27 mouse cellular contexts compared by ENCODE assay signal in the genomic region with DNA sequence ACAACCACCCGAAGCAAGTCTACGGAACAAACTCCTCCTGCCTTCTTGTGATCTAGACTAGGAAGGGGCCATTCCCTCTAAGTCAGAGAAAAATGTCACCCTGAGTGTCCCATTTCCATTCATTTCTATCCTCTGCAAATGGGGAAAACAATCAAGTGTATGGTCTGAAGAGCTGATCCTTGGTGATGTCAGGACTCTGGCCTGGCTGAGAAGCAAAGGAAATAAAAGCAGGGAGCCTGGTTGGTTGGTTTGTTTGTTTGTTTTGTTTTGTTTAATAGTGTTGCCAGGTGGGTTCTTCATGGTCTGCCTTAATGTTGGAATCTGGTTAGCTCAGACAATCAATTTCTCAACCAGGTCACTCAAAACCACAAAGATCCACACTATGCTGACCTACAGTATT. TPM values are rescaled to one million over a fixed set of nuclear protein-coding genes. Genes with fewer than 3 reads are reported as not detected.
DNase-seq lines count a peak whose midpoint lies in the region; ATAC-seq and TF ChIP-seq lines count a peak whose summit lies in the region.
"Had no signal": no experiment of that assay in that cellular context is flagged by ENCODE, and none has a peak within 500 bp of the region (broad histone marks: within the 10 kb centered on the region; RNA-seq: fewer than 3 reads in every experiment).

No protein-coding gene starts in this region.

- peak overlapping the region; percentile 99; the same call in 1 of the 2 replicates for H3K27ac ChIP-seq in heart, embryonic 10.5 days
- no peak overlapping the region for H3K27ac ChIP-seq in intestine, embryonic 14.5 days (ENCODE audit: low read depth)
- H3K27ac ChIP-seq in intestine, postnatal 0 days (ENCODE audit: low read depth, low read length), result no peak overlapping the region
- no peak overlapping the region for H3K27ac ChIP-seq in embryonic facial prominence, embryonic 10.5 days (replicated peaks)
- H3K27ac ChIP-seq in limb, embryonic 11.5 days (replicated peaks; ENCODE audit: low read depth, low read length), result no peak overlapping the region
- H3K27ac ChIP-seq: hindbrain, embryonic 13.5 days; midbrain, embryonic 15.5 days; stomach, embryonic 15.5 days had no signal

- WGBS in heart, embryonic 10.5 days, result 36% methylated on average over 2 of the region's 2 CpGs
- WGBS in intestine, embryonic 14.5 days, result 42% methylated on average over 2 of the region's 2 CpGs
- WGBS in intestine, postnatal 0 days, result 34% methylated on average over 2 of the region's 2 CpGs
- 3% methylated on average over 2 of the region's 2 CpGs for WGBS in embryonic facial prominence, embryonic 10.5 days
- WGBS in limb, embryonic 11.5 days, result 31% methylated on average over 2 of the region's 2 CpGs

- peaks cover 28% of the 10 kb centered on the region; the same call in 1 of the 2 replicates for H3K27me3 ChIP-seq in heart, embryonic 10.5 days (ENCODE audit: insufficient read depth, poor library complexity, severe bottlenecking)
- H3K27me3 ChIP-seq in intestine, embryonic 14.5 days (replicated peaks; ENCODE audit: control insufficient read depth, insufficient read depth, low read length), result peaks cover 41% of the 10 kb centered on the region; the same call in 1 of the 2 replicates
- peaks cover 90% of the 10 kb centered on the region for H3K27me3 ChIP-seq in intestine, postnatal 0 days (replicated peaks; ENCODE audit: control insufficient read depth, insufficient read depth, low read length)
- H3K27me3 ChIP-seq in embryonic facial prominence, embryonic 10.5 days (replicated peaks; ENCODE audit: low read depth, poor library complexity, severe bottlenecking), result peaks cover 100% of the 10 kb centered on the region
- peaks cover 30% of the 10 kb centered on the region for H3K27me3 ChIP-seq in limb, embryonic 11.5 days (ENCODE audit: control insufficient read depth, insufficient read depth, low read length)

- no peak for DNase-seq in heart, embryonic 10.5 days (ENCODE audit: low spot score)
- DNase-seq in heart, postnatal 10 days, result no peak
- peak; percentile 51 for DNase-seq in intestine, embryonic 14.5 days (ENCODE audit: low spot score)
- DNase-seq in embryonic facial prominence, embryonic 10.5 days (ENCODE audit: low spot score), result peak; percentile 10
- DNase-seq in limb, embryonic 11.5 days (ENCODE audit: low spot score), result peak; percentile 24
- no peak for DNase-seq in kidney, postnatal 25 days
- DNase-seq: adrenal gland, adult 2 months; cerebellum, adult 8-10 months; gastrocnemius, postnatal 25 days; kidney, adult 9 months; kidney, postnatal 36 days; lung, postnatal 10 days; right cerebral cortex, postnatal 25 days; thymus, adult 2 months had no signal

- ATAC-seq in intestine, embryonic 14.5 days (replicated peaks; ENCODE audit: low FRiP score, low TSS enrichment, low read depth), result no peak
- no peak for ATAC-seq in intestine, postnatal 0 days
- no peak for ATAC-seq in limb, embryonic 11.5 days (ENCODE audit: insufficient number of reproducible peaks, low FRiP score, low TSS enrichment, low read depth)
- ATAC-seq: forebrain, embryonic 14.5 days; inflammation-experienced regulatory T-cells, adult 6 months; midbrain, embryonic 15.5 days had no signal

- TF ChIP-seq CTCF in intestine, postnatal 0 days (IDR thresholded peaks at IDR 0.05; ENCODE audit: low read depth), result no peak

- peaks cover 21% of the 10 kb centered on the region; the same call in 1 of the 2 replicates for H3K36me3 ChIP-seq in heart, embryonic 10.5 days
- no peaks in the 10 kb centered on the region for H3K36me3 ChIP-seq in intestine, embryonic 14.5 days (ENCODE audit: control insufficient read depth, insufficient read depth, low read length)
- no peaks in the 10 kb centered on the region for H3K36me3 ChIP-seq in intestine, postnatal 0 days (ENCODE audit: control insufficient read depth, insufficient read depth)
- H3K36me3 ChIP-seq in embryonic facial prominence, embryonic 10.5 days (replicated peaks), result no peaks in the 10 kb centered on the region
- H3K36me3 ChIP-seq in limb, embryonic 11.5 days (ENCODE audit: control insufficient read depth, insufficient read depth, low read length), result no peaks in the 10 kb centered on the region
- H3K36me3 ChIP-seq: hindbrain, embryonic 13.5 days; midbrain, embryonic 15.5 days; stomach, embryonic 15.5 days had no signal

- no peak overlapping the region for H3K4me2 ChIP-seq in intestine, embryonic 14.5 days (ENCODE audit: low read length)
- no peak overlapping the region for H3K4me2 ChIP-seq in intestine, postnatal 0 days (replicated peaks; ENCODE audit: low read depth)
- peak overlapping the region; percentile 2; the same call in 1 of the 2 replicates for H3K4me2 ChIP-seq in limb, embryonic 11.5 days (ENCODE audit: low read depth, severe bottlenecking)
- H3K4me2 ChIP-seq: hindbrain, embryonic 13.5 days; midbrain, embryonic 15.5 days; stomach, embryonic 15.5 days had no signal

- intact Hi-C loops in heart, postnatal 10 days (cut with DNase I), result loop anchor here (5.0 to 10.0 kb wide), 4 partner anchors 448 to 775 kb away; a partner anchor contains a TSS

- no peaks in the 10 kb centered on the region for H3K9me3 ChIP-seq in heart, embryonic 10.5 days
- H3K9me3 ChIP-seq in intestine, embryonic 14.5 days (ENCODE audit: control insufficient read depth, low read length), result no peaks in the 10 kb centered on the region
- no peaks in the 10 kb centered on the region for H3K9me3 ChIP-seq in intestine, postnatal 0 days (ENCODE audit: control insufficient read depth)
- no peaks in the 10 kb centered on the region for H3K9me3 ChIP-seq in embryonic facial prominence, embryonic 10.5 days
- H3K9me3 ChIP-seq in limb, embryonic 11.5 days (ENCODE audit: control insufficient read depth, low read length), result no peaks in the 10 kb centered on the region
- H3K9me3 ChIP-seq: hindbrain, embryonic 13.5 days; midbrain, embryonic 15.5 days; stomach, embryonic 15.5 days had no signal

- H3K9ac ChIP-seq in intestine, embryonic 14.5 days (ENCODE audit: low read length), result no peak overlapping the region
- H3K9ac ChIP-seq in intestine, postnatal 0 days (ENCODE audit: low read depth, low read length), result no peak overlapping the region
- H3K9ac ChIP-seq in limb, embryonic 11.5 days (ENCODE audit: low read length), result no peak overlapping the region
- H3K9ac ChIP-seq: hindbrain, embryonic 13.5 days; midbrain, embryonic 15.5 days; stomach, embryonic 15.5 days had no signal

- H3K4me3 ChIP-seq in heart, embryonic 10.5 days, result 0 out of 2 replicates have a peak overlapping the region, but pooled peaks have one; percentile 67
- H3K4me3 ChIP-seq in intestine, embryonic 14.5 days (ENCODE audit: low read depth, low read length), result no peak overlapping the region
- H3K4me3 ChIP-seq in intestine, postnatal 0 days (ENCODE audit: low read depth, low read length), result no peak overlapping the region
- H3K4me3 ChIP-seq in embryonic facial prominence, embryonic 10.5 days, result no peak overlapping the region
- no peak overlapping the region for H3K4me3 ChIP-seq in limb, embryonic 11.5 days (ENCODE audit: low read depth, low read length)
- H3K4me3 ChIP-seq: erythroblast, embryonic 14.5 days; hindbrain, embryonic 13.5 days; midbrain, embryonic 15.5 days; myocyte; stomach, embryonic 15.5 days had no signal

- peaks cover 46% of the 10 kb centered on the region for H3K4me1 ChIP-seq in heart, embryonic 10.5 days
- peaks cover 5% of the 10 kb centered on the region; the same call in 1 of the 2 replicates for H3K4me1 ChIP-seq in intestine, embryonic 14.5 days (replicated peaks; ENCODE audit: control insufficient read depth, insufficient read depth, low read length)
- H3K4me1 ChIP-seq in intestine, postnatal 0 days (replicated peaks; ENCODE audit: control insufficient read depth, insufficient read depth, low read length), result no peaks in the 10 kb centered on the region
- H3K4me1 ChIP-seq in embryonic facial prominence, embryonic 10.5 days, result peaks cover 41% of the 10 kb centered on the region
- peaks cover 12% of the 10 kb centered on the region; the same call in 1 of the 2 replicates for H3K4me1 ChIP-seq in limb, embryonic 11.5 days (ENCODE audit: control insufficient read depth, insufficient read depth, low read length)

RNA-seq across cellular contexts. Expression of a gene that starts 9.3 kb away (rescaled TPM):
- 10.3 and 16.7 TPM in 2 replicates for polyA plus RNA-seq in heart, embryonic 10.5 days (2016; fragmentation: Nextera tagmentation; extraction: Ambion mirVana)
- total RNA-seq in heart, postnatal 10 days (2021), result 10 to 100 TPM; 52.5 to 58.9 TPM
- polyA plus RNA-seq in intestine, embryonic 14.5 days (2014; fragmentation: Nextera tagmentation; extraction: Ambion mirVana), result 13.1 and 15.9 TPM in 2 replicates
- 3.5 and 3.9 TPM in 2 replicates for polyA plus RNA-seq in intestine, postnatal 0 days (2015; fragmentation: Nextera tagmentation; extraction: Ambion mirVana)
- polyA plus RNA-seq in embryonic facial prominence, embryonic 10.5 days (2016; fragmentation: Nextera tagmentation; extraction: Ambion mirVana), result 3.9 and 5.4 TPM in 2 replicates
- polyA plus RNA-seq in limb, embryonic 11.5 days (2014; fragmentation: Nextera tagmentation; extraction: Ambion mirVana), result 27.3 and 30.3 TPM in 2 replicates
- total RNA-seq: common myeloid progenitor, adult 5-6 weeks; left cerebral cortex, adult 18-20 months; left cerebral cortex, postnatal 36 days; megakaryocyte, adult 5-6 weeks; neutrophil, adult 5-6 weeks had no signal
- polyA plus RNA-seq: erythroblast, embryonic 14.5 days; forebrain, embryonic 14.5 days; hindbrain, embryonic 13.5 days; inflammation-experienced regulatory T-cells, adult 6 months; midbrain, embryonic 15.5 days; myocyte had no signal

Comparison
In these comparisons a context has a peak if more than half of its experiments do, and no peak if none do; other contexts are left out.
1. DNase-seq: peak in intestine, embryonic 14.5 days (single experiment), embryonic facial prominence, embryonic 10.5 days (single experiment) and limb, embryonic 11.5 days (single experiment); none in heart, embryonic 10.5 days (single experiment), heart, postnatal 10 days (0 of 2) and kidney, postnatal 25 days (0 of 2).